Mouse (Mus musculus) embryonic facial prominence, embryonic 13.5 days (tissue): ENCODE results near the gene Desi1. TPM values are rescaled to one million over a fixed set of nuclear protein-coding genes. Genes with fewer than 3 reads are reported as not detected.

Experiments
- ATAC-seq: fragments of 200-750 bp; cut with Nextera tagmentation; 2 replicates; pipeline ENCODE4 v1.8.0; 2017; ENCODE audit warnings: low read depth; ENCODE audit not compliant: insufficient number of reproducible peaks, insufficient read depth, low FRiP score, low TSS enrichment
- H3K27ac ChIP-seq: fragments of 300-500 bp; sonication (generic); 2 replicates; pipeline ENCODE4 v1.5.1; 2015; ENCODE audit warnings: moderate library complexity, mild to moderate bottlenecking, inconsistent platforms
- H3K27me3 ChIP-seq: fragments of 300-500 bp; sonication (generic); 2 replicates; pipeline ENCODE4 v1.6.1; 2015; ENCODE audit warnings: mild to moderate bottlenecking, inconsistent platforms
- H3K36me3 ChIP-seq: fragments of 300-500 bp; sonication (generic); 2 replicates; pipeline ENCODE4 v1.6.1; 2015; ENCODE audit warnings: mild to moderate bottlenecking, inconsistent platforms
- H3K4me1 ChIP-seq: fragments of 300-500 bp; sonication (generic); 2 replicates; pipeline ENCODE4 v1.6.1; 2015; ENCODE audit warnings: inconsistent platforms
- H3K4me2 ChIP-seq: fragments of 300-500 bp; sonication (generic); 2 replicates; pipeline ENCODE4 v1.6.1; 2015; ENCODE audit warnings: moderate library complexity, mild to moderate bottlenecking, inconsistent platforms
- H3K4me3 ChIP-seq: fragments of 300-500 bp; sonication (generic); 2 replicates; pipeline ENCODE4 v1.5.1; 2015; ENCODE audit warnings: mild to moderate bottlenecking, inconsistent platforms
- H3K9ac ChIP-seq: fragments of 300-500 bp; sonication (generic); 2 replicates; pipeline ENCODE4 v1.6.1; 2015; ENCODE audit warnings: mild to moderate bottlenecking, inconsistent platforms
- H3K9me3 ChIP-seq: fragments of 300-500 bp; sonication (generic); 2 replicates; pipeline ENCODE4 v1.6.1; 2016; ENCODE audit warnings: inconsistent platforms
- WGBS: fragments of 180-500 bp; shearing (Covaris S2); methylation state at CpG from one replicate; pipeline ENCODE4 v1.1.7; 2015; ENCODE audit warnings: mixed read lengths; 5-methylcytosine and 5-hydroxymethylcytosine counted together
- polyA plus RNA-seq: library from polyadenylated mRNA; unstranded; fragments of >200 nt; fragmentation: Nextera tagmentation; extraction: Ambion mirVana; gene quantifications from 2 replicates; pipeline ENCODE4 v1.2.1, GENCODE M21; 2015

Gene Desi1
- polyA plus RNA-seq, 1 experiment from 2014 or later, result 28.6 TPM

- Histone ChIP-seq H3K36me3 (peaks cover 24% of the 10 kb centered on the region), H3K4me3 (peak overlapping the region; percentile 97), H3K27ac (peak overlapping the region; percentile 44; the same call in 1 of the 2 replicates), H3K9ac (peak overlapping the region; percentile 91), H3K4me1 (peaks cover 15% of the 10 kb centered on the region), H3K4me2 (peak overlapping the region; percentile 93), H3K9me3 (no peaks in the 10 kb centered on the region), H3K27me3 (no peaks in the 10 kb centered on the region)
- 18% methylated on average over 6 of the region's 6 CpGs for WGBS
- no peak for ATAC-seq
Measured at GRCm38 (mm10) chr15:82016830-82017229, 16.8 kb downstream of the Desi1 start.

GRCm38 (mm10) chr15:82016101-82016808, 17.4 kb downstream of the Desi1 start:
- H3K4me3 ChIP-seq, result peak overlapping the region; percentile 97
- peaks cover 15% of the 10 kb centered on the region for H3K4me1 ChIP-seq
- peak overlapping the region; percentile 93 for H3K4me2 ChIP-seq
- no peaks in the 10 kb centered on the region for H3K9me3 ChIP-seq
- H3K27ac ChIP-seq, result peak overlapping the region; percentile 75
- H3K36me3 ChIP-seq, result peaks cover 19% of the 10 kb centered on the region
- H3K9ac ChIP-seq, result peak overlapping the region; percentile 91
- H3K27me3 ChIP-seq, result no peaks in the 10 kb centered on the region
- ATAC-seq, result peak; percentile 96
- under 1% methylated on average over 53 of the region's 53 CpGs for WGBS

- no peaks in the 10 kb centered on the region for H3K27me3 ChIP-seq
- H3K36me3 ChIP-seq, result peaks cover 16% of the 10 kb centered on the region
- peak overlapping the region; percentile 91 for H3K9ac ChIP-seq
- WGBS, result under 1% methylated on average over 38 of the region's 39 CpGs
- peak overlapping the region; percentile 93 for H3K4me2 ChIP-seq
- H3K4me3 ChIP-seq, result peak overlapping the region; percentile 97
- H3K27ac ChIP-seq, result peak overlapping the region; percentile 75
- H3K4me1 ChIP-seq, result peaks cover 15% of the 10 kb centered on the region
- no peaks in the 10 kb centered on the region for H3K9me3 ChIP-seq
- no peak for ATAC-seq
Measured at GRCm38 (mm10) chr15:82015392-82016100, 18.1 kb downstream of the Desi1 start.

- Histone ChIP-seq H3K36me3 (peaks cover 11% of the 10 kb centered on the region), H3K27me3 (no peaks in the 10 kb centered on the region), H3K9ac (peak overlapping the region; percentile 91), H3K9me3 (no peaks in the 10 kb centered on the region), H3K4me3 (peak overlapping the region; percentile 97), H3K27ac (no peak overlapping the region), H3K4me1 (peaks cover 15% of the 10 kb centered on the region), H3K4me2 (peak overlapping the region; percentile 93)
- ATAC-seq, result no peak
- WGBS, result 16% methylated on average over 9 of the region's 9 CpGs
Measured at GRCm38 (mm10) chr15:82014745-82015391, 18.8 kb downstream of the Desi1 start.

GRCm38 (mm10) chr15:82011947-82012346, 21.7 kb downstream of the Desi1 start:
- Histone ChIP-seq H3K4me3 (no peak overlapping the region), H3K9me3 (no peaks in the 10 kb centered on the region), H3K36me3 (no peaks in the 10 kb centered on the region), H3K27ac (no peak overlapping the region), H3K4me2 (no peak overlapping the region), H3K9ac (no peak overlapping the region), H3K27me3 (no peaks in the 10 kb centered on the region), H3K4me1 (peaks cover 15% of the 10 kb centered on the region)
- ATAC-seq, result no peak
- WGBS, result 82% methylated on average over 6 of the region's 6 CpGs

- no peaks in the 10 kb centered on the region for H3K27me3 ChIP-seq
- no peaks in the 10 kb centered on the region for H3K9me3 ChIP-seq
- no peak overlapping the region for H3K27ac ChIP-seq
- 91% methylated on average over 8 of the region's 8 CpGs for WGBS
- no peak overlapping the region for H3K9ac ChIP-seq
- no peaks in the 10 kb centered on the region for H3K4me1 ChIP-seq
- H3K36me3 ChIP-seq, result peaks cover 45% of the 10 kb centered on the region
- no peak overlapping the region for H3K4me3 ChIP-seq
- ATAC-seq, result no peak
- H3K4me2 ChIP-seq, result no peak overlapping the region
Measured at GRCm38 (mm10) chr15:82004257-82004656, 29.4 kb downstream of the Desi1 start.

DNA sequence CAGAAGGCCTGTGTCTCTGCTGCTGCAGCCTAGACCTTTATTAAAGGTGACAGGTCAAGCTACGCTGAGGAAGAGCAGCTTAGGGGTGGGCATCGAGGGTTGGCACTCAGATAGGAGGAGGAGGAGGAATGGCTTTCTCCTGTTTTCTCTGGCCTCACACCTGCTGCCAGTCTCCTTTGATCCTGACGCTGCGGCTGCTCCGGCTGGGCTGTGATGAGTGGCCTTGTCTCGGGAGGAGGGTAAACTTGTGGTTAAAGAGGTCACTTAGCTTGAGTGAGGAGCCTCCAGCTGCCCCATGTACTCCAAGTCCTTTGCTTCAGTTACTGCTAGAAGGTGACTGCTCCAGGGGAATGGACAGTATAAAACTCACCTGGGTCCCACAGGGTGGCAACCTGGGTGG, 39.7 kb downstream of the Desi1 start:
- no peak overlapping the region for H3K27ac ChIP-seq
- H3K9ac ChIP-seq, result no peak overlapping the region
- ATAC-seq, result no peak
- H3K9me3 ChIP-seq, result no peaks in the 10 kb centered on the region
- no peak overlapping the region for H3K4me3 ChIP-seq
- 84% methylated on average over 6 of the region's 6 CpGs for WGBS
- peaks cover 63% of the 10 kb centered on the region for H3K36me3 ChIP-seq
- H3K27me3 ChIP-seq, result no peaks in the 10 kb centered on the region
- no peaks in the 10 kb centered on the region for H3K4me1 ChIP-seq
- H3K4me2 ChIP-seq, result no peak overlapping the region

DNA sequence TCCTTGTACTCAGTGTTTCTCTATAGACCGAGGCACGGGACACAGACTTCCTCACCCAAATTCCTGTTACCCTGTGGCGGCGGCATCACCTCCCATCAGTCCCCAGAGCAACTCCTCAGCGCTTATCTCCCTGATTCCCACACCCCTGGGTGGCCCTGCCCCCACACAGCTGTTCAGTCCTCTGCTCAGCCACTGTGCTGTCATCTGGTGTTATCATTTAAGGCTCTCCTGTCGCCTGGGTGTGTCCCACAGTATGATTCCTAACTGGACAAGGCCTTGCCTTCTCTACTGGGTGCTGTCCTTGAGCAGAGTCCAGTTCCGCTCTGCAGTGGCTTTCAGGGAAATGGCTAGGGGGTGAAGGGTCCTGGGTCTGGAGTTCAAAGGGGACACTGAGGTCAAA, 43.1 kb downstream of the Desi1 start:
- H3K36me3 ChIP-seq, result peaks cover 30% of the 10 kb centered on the region
- ATAC-seq, result no peak
- no peaks in the 10 kb centered on the region for H3K9me3 ChIP-seq
- H3K4me3 ChIP-seq, result no peak overlapping the region
- no peak overlapping the region; the same call in 1 of the 2 replicates for H3K9ac ChIP-seq
- H3K27ac ChIP-seq, result no peak overlapping the region
- H3K4me1 ChIP-seq, result no peaks in the 10 kb centered on the region
- 42% methylated on average over 7 of the region's 7 CpGs for WGBS
- H3K4me2 ChIP-seq, result no peak overlapping the region
- no peaks in the 10 kb centered on the region for H3K27me3 ChIP-seq

- 47% methylated on average over 11 of the region's 11 CpGs for whole genome bisulfite sequencing
- Histone ChIP-seq H3K4me2 (no peak overlapping the region), H3K27ac (no peak overlapping the region), H3K9me3 (no peaks in the 10 kb centered on the region), H3K27me3 (no peaks in the 10 kb centered on the region), H3K4me3 (no peak overlapping the region), H3K4me1 (no peaks in the 10 kb centered on the region), H3K36me3 (peaks cover 20% of the 10 kb centered on the region), H3K9ac (no peak overlapping the region)
- no peak for ATAC-seq
Measured at GRCm38 (mm10) chr15:81989371-81990062, 44.1 kb downstream of the Desi1 start.

DNA sequence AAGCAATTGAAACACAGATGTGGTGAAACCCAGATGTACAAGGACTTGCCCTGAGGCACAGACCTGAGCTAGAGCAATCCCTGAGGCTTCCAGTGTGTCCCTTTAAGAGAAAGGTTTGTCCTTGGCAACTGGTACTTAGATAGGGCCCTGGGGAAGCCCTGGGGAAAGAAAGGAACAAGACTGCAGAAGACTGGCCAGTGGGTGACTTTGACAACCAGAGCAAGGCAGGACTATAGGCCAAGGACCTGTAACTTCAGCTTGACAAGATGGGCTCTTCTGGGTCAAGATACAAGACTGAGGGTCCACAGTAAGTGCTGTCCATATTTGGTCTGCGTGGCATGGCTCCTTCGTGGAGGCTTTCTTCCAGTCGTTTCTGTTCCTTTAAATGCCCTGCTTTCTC, 46.0 kb downstream of the Desi1 start, which contains the start of gene Xrcc6:
Gene Xrcc6, plus strand, starts transcription at position 190 of the 400 bp plus-strand sequence.
- H3K9me3 ChIP-seq, result no peaks in the 10 kb centered on the region
- H3K27me3 ChIP-seq, result no peaks in the 10 kb centered on the region
- no peak within 1 kb of the TSS for H3K4me3 ChIP-seq
- 72% methylated on average over 3 of the region's 3 CpGs for WGBS
- no peak within 1 kb of the TSS for H3K27ac ChIP-seq
- no peak within 1 kb of the TSS for H3K9ac ChIP-seq
- ATAC-seq, result no peak
- 0 out of 2 replicates have a peak, but pooled peaks cover 1% of the 10 kb centered on the region for H3K36me3 ChIP-seq
- H3K4me2 ChIP-seq, result no peak within 1 kb of the TSS
- no peaks in the 10 kb centered on the region for H3K4me1 ChIP-seq
